Mouse (Mus musculus) lung, embryonic 14.5 days (tissue): ENCODE results near the gene Trp53. TPM values are rescaled to one million over a fixed set of nuclear protein-coding genes. Genes with fewer than 3 reads are reported as not detected.

Experiments used
- ATAC-seq: fragments of 200-750 bp; cut with Nextera tagmentation; 2 replicates; pipeline ENCODE4 v1.8.0; 2017; ENCODE audit warnings: mild to moderate bottlenecking, moderate TSS enrichment, moderate library complexity; ENCODE audit not compliant: insufficient read depth
- DNase-seq: peaks from one replicate; pipeline ENCODE4 v3.0.0-alpha.2; 2015
- H3K27ac ChIP-seq: fragments of 300-500 bp; sonication (generic); 2 replicates; pipeline ENCODE4 v1.5.1; 2014; ENCODE audit warnings: low read depth, mild to moderate bottlenecking, moderate library complexity
- H3K27me3 ChIP-seq: fragments of 300-500 bp; sonication (generic); 2 replicates; pipeline ENCODE4 v1.6.1; 2014; ENCODE audit warnings: low read length, control low read depth; ENCODE audit not compliant: insufficient read depth
- H3K36me3 ChIP-seq: fragments of 300-500 bp; sonication (generic); 2 replicates; pipeline ENCODE4 v1.6.1; 2014; ENCODE audit warnings: control low read depth; ENCODE audit not compliant: insufficient read depth
- H3K4me1 ChIP-seq: fragments of 300-500 bp; sonication (generic); 2 replicates; pipeline ENCODE4 v1.6.1; 2014; ENCODE audit warnings: antibody characterized with exemption, control low read depth; ENCODE audit not compliant: insufficient read depth
- H3K4me2 ChIP-seq: fragments of 300-500 bp; sonication (generic); 2 replicates; pipeline ENCODE4 v1.6.1; 2014; ENCODE audit warnings: mild to moderate bottlenecking
- H3K4me3 ChIP-seq: fragments of 300-500 bp; sonication (generic); 2 replicates; pipeline ENCODE4 v1.5.1; 2014; ENCODE audit warnings: low read depth, low read length
- H3K9ac ChIP-seq: fragments of 300-500 bp; sonication (generic); 2 replicates; pipeline ENCODE4 v1.6.1; 2014
- H3K9me3 ChIP-seq: fragments of 300-500 bp; sonication (generic); 2 replicates; pipeline ENCODE4 v1.6.1; 2016; ENCODE audit warnings: low read depth, low read length, control low read depth
- CTCF ChIP-seq: IDR thresholded peaks from 2 replicates; pipeline ENCODE4 v1.5.1; 2016; ENCODE audit warnings: antibody characterized with exemption, low read depth
- WGBS: fragments of 180-500 bp; shearing (Covaris S2); extraction: QIAGEN DNeasy Blood & Tissue Kit; methylation state at CpG from one replicate; pipeline ENCODE4 v1.1.7; 2014; 5-methylcytosine and 5-hydroxymethylcytosine counted together
- polyA plus RNA-seq: library from polyadenylated mRNA; unstranded; fragments of >200 nt; fragmentation: Nextera tagmentation; extraction: Ambion mirVana; gene quantifications from 2 replicates; pipeline ENCODE4 v1.2.1, GENCODE M21; 2014

Gene Trp53
- polyA plus RNA-seq, 1 experiment from 2014 or later = 202 TPM

DNA sequence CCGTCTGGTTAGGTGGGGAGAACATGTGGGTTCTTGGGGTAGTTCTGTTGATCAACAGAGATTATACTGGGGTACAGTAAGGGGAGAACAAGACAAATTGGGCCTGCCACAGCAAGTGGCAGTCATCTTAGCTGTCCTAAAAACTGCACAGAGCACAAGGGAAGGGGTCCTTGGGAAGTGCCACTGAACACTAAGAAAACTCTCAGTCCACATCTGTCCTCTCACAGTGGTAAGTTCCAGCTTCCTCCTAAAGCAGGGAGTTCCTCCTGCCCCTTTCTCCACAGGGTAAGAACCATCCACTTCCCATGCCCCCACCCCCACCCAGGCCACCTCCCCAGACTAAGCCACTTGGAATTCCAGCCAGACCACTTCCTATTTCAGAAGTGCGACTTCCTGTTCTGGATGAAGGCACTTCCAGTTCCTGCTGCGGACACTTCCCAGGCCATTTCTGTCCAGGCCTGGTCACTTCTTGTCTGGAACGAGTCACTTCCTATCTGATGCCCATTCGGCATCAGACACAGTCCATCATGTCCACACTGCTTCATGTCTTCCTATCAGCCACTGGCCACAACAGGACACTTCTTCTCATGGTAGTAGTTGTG is 25.5 kb upstream of the Trp53 start:
- peak; percentile 36 for DNase-seq
- no peak overlapping the region for H3K27ac ChIP-seq
- no peak overlapping the region for H3K4me2 ChIP-seq
- H3K4me3 ChIP-seq = no peak overlapping the region
- TF ChIP-seq CTCF = no peak
- no peaks in the 10 kb centered on the region for H3K36me3 ChIP-seq
- no peaks in the 10 kb centered on the region for H3K9me3 ChIP-seq
- no peak overlapping the region for H3K9ac ChIP-seq
- H3K27me3 ChIP-seq = no peaks in the 10 kb centered on the region
- ATAC-seq = no peak
- H3K4me1 ChIP-seq = peaks cover 8% of the 10 kb centered on the region; the same call in 1 of the 2 replicates
- WGBS = 68% methylated on average over 5 of the region's 5 CpGs

DNA sequence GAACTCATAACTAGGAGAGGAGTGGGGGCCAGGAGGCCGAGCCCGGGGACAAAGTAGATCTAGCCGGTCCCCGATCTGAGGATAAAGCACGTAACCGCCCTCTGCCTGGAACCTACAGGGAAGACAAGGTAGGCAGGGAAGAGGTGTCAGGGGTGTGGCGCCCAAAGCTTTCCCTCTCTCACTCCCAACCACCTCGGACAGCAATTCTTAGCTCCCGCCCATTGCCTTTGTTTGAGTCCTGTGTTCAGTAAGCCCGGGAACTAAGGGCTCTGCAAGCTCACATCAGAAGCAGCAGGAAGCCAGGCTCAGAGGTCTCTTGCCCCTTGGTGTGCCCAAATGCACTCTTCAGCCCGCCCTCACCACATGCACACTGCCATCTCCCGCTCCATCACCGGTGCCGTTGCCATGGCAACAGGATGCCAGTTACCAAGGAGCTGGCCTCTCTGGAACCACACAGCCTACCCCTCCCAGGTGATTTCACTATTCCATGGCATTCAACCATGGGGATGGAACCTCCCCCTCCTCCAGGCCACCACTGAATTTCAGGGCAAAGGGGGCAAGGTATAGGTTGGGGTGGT is 22.7 kb upstream of the Trp53 start:
- no peak for TF ChIP-seq CTCF
- ATAC-seq = no peak
- Histone ChIP-seq H3K9ac (no peak overlapping the region), H3K4me3 (no peak overlapping the region), H3K36me3 (peaks cover 12% of the 10 kb centered on the region), H3K9me3 (no peaks in the 10 kb centered on the region), H3K4me1 (peaks cover 9% of the 10 kb centered on the region; the same call in 1 of the 2 replicates), H3K27me3 (no peaks in the 10 kb centered on the region), H3K27ac (no peak overlapping the region), H3K4me2 (no peak overlapping the region)
- WGBS = 42% methylated on average over 14 of the region's 14 CpGs
- DNase-seq = peak; percentile 28

GRCm38 (mm10) chr11:69558756-69559155 is 21.4 kb upstream of the Trp53 start:
- Histone ChIP-seq H3K36me3 (peaks cover 24% of the 10 kb centered on the region), H3K4me3 (peak overlapping the region; percentile 59), H3K4me1 (peaks cover 9% of the 10 kb centered on the region; the same call in 1 of the 2 replicates), H3K4me2 (peak overlapping the region; percentile 99), H3K27me3 (no peaks in the 10 kb centered on the region), H3K27ac (no peak overlapping the region), H3K9ac (peak overlapping the region; percentile 85; the same call in 1 of the 2 replicates), H3K9me3 (no peaks in the 10 kb centered on the region)
- DNase-seq (no peak), ATAC-seq (no peak)
- TF ChIP-seq CTCF = no peak
- WGBS = 13% methylated on average over 6 of the region's 6 CpGs

DNA sequence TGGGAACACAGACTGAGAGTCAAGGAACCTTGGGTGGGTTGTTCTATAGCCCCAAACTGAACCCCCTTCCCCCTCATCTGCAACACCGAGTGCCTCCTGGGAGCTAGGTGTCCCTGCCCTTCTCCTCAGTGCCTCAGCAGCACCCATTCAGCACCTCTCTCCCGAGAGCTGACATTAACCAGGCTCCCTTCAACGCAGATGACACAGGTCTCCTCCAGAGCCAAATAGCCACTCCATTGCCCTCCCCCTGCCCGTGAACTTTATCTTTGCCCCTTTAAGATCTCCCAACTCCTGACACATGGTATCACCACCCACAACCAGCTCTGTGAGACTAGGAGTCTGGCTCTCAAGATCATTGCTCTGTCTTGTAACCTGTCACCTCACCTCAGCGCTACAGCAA is 21.0 kb upstream of the Trp53 start:
- Histone ChIP-seq H3K27me3 (no peaks in the 10 kb centered on the region), H3K9me3 (no peaks in the 10 kb centered on the region), H3K27ac (no peak overlapping the region), H3K9ac (peak overlapping the region; percentile 85), H3K4me3 (peak overlapping the region; percentile 59), H3K4me2 (peak overlapping the region; percentile 99), H3K4me1 (peaks cover 9% of the 10 kb centered on the region; the same call in 1 of the 2 replicates), H3K36me3 (peaks cover 24% of the 10 kb centered on the region)
- ATAC-seq (no peak), DNase-seq (no peak)
- WGBS = 7% methylated on average over 5 of the region's 5 CpGs
- no peak for TF ChIP-seq CTCF

DNA sequence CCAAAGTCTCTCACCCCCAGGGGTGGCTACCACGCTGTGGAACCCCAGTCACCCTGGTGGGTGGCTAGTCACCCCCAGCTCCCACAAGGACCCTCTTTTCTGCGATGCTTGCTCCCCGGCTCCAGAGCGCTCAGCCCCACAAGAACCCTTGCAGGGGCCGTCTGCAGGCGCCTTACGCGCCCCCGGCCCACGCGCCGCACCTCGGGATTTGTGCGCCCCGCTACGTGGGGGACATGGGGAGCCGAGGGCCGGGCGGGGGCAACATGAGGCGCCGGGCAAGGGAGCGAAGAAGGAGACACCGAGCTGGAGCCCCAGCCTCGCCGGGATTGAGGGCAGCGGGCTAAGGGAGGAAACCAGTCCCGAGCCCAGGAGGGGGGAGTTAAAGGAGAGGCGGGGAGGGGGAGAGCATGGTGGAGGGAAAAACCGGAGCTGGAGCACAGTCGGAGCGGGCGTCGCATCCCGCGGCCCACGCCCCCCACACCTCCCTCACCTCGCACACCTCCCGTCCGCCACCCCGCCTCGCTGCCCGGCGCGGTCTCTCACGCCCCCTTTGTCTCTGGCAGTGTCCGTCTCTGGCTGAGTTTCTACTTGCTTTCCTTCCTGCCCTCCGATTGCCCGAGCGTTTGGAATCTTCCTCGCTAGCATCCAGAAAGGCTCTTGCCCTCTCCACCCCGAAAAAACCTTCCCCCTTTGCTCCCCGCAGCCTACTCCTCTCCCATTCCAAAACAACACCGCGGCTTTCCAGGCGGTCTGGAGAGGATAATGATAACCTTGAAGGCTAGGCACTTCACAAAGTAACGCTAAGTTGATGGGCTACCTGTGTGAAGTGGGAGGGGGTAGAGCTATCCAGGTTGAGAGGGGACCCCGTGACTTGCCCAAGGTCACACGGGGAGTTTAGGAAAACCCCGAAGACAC is 20.1 kb upstream of the Trp53 start, which contains the start of gene Efnb3:
Gene Efnb3, minus strand, starts transcription at position 355 of the 915 bp plus-strand sequence.
- WGBS = under 1% methylated on average over 58 of the region's 59 CpGs
- H3K4me3 ChIP-seq = peak within 1 kb of the TSS; percentile 59
- ATAC-seq (peak; percentile 50), DNase-seq (peak; percentile 76)
- peak within 1 kb of the TSS; percentile 85 for H3K9ac ChIP-seq
- no peaks in the 10 kb centered on the region for H3K27me3 ChIP-seq
- H3K27ac ChIP-seq = no peak within 1 kb of the TSS; the same call in 1 of the 2 replicates
- TF ChIP-seq CTCF = no peak
- no peaks in the 10 kb centered on the region for H3K9me3 ChIP-seq
- H3K4me1 ChIP-seq = peaks cover 9% of the 10 kb centered on the region; the same call in 1 of the 2 replicates
- peak within 1 kb of the TSS; percentile 99 for H3K4me2 ChIP-seq
- H3K36me3 ChIP-seq = peaks cover 29% of the 10 kb centered on the region

DNA sequence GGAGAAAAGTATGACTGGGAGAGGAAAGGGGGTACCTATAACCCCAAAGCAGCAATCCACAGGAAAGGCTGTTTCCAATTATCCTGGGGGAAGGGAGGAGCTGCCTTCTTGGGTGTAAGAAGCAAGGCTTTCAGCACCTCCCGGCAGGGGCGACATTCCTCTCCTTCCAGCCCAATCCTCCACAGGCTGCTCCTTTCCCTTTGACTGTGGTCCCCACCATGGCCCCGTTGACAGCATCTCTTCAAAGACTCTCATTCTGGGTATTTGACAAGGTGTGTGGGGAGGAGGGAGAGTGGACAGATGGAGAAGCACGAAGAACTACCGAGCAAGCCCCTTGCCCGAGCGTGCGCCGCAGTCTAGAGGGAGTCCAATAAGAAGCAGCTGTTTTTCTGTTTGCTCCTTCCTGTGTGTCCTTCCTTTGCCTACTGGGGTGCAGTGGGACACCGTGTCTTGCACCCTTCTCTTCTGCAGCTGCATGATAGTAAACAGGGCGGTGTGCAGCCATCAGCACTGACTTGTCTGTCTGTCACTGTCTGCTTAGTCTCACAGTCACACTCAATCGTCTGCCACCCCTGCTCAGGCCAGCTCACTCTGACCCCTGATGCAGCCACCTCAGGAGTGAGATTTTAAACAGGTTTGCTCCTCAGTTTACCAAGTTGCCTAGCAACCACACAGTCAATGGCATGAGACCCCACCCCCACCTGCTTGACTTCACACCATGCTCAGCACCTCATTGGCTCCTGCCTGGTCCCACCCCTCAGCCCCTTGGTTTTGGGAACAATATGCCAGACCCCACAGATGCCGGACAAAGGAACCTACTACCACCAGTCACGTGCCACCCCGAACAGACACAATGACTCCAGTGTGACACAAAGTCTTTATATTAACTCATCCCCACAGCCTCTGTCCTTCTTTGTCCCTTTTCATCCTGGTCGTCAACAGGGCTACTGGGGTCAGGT is 19.0 kb upstream of the Trp53 start:
- WGBS = 26% methylated on average over 16 of the region's 16 CpGs
- Histone ChIP-seq H3K9me3 (no peaks in the 10 kb centered on the region), H3K27ac (no peak overlapping the region), H3K4me3 (no peak overlapping the region), H3K9ac (peak overlapping the region; percentile 85; the same call in 1 of the 2 replicates), H3K4me1 (peaks cover 9% of the 10 kb centered on the region; the same call in 1 of the 2 replicates), H3K27me3 (no peaks in the 10 kb centered on the region), H3K36me3 (peaks cover 37% of the 10 kb centered on the region), H3K4me2 (peak overlapping the region; percentile 99)
- DNase-seq (peak; percentile 24), ATAC-seq (no peak)
- TF ChIP-seq CTCF = no peak
